Mouse (Mus musculus): Measurements from ENCODE around the gene Cnksr1. TPM values are rescaled to one million over a fixed set of nuclear protein-coding genes. Genes with fewer than 3 reads are reported as not detected.

Gene Cnksr1
- polyA plus RNA-seq, 1 experiment, result 15.8 TPM

GRCm38 (mm10) chr4:134253722-134254324 lies 15.6 kb upstream of the Cnksr1 start, which contains the start of gene Grrp1:
Grrp1 (minus strand) TSS chr4:134254106.
- TF ChIP-seq CTCF (IDR thresholded peaks at IDR 0.05; ENCODE audit: insufficient read depth, low read length) (no peak), POLR2A (IDR thresholded peaks at IDR 0.05; ENCODE audit: borderline replicate concordance, extremely low read depth, low read depth, low read length) (peak; percentile 97; the same call in 1 of the 2 replicates)
- 6% methylated on average over 13 of the region's 13 CpGs for WGBS
- Histone ChIP-seq H3K4me1 (ENCODE audit: control insufficient read depth, insufficient read depth, low read length) (peaks cover 15% of the 10 kb centered on the region), H3K4me3 (replicated peaks; ENCODE audit: extremely low read depth, low read depth, low read length) (peak within 1 kb of the TSS; percentile 67)
- no peak for DNase-seq

GRCm38 (mm10) chr4:134252911-134253721 lies 14.9 kb upstream of the Cnksr1 start:
- no peak for DNase-seq
- TF ChIP-seq CTCF (IDR thresholded peaks at IDR 0.05; ENCODE audit: insufficient read depth, low read length) (no peak), POLR2A (IDR thresholded peaks at IDR 0.05; ENCODE audit: borderline replicate concordance, extremely low read depth, low read depth, low read length) (peak; percentile 32; the same call in 1 of the 2 replicates)
- H3K4me1 ChIP-seq (ENCODE audit: control insufficient read depth, insufficient read depth, low read length), result peaks cover 13% of the 10 kb centered on the region
- peak overlapping the region; percentile 67 for H3K4me3 ChIP-seq (replicated peaks; ENCODE audit: extremely low read depth, low read depth, low read length)
- 33% methylated on average over 15 of the region's 15 CpGs for WGBS

- peak; percentile 21; the same call in 1 of the 2 replicates for TF ChIP-seq POLR2A (IDR thresholded peaks at IDR 0.05; ENCODE audit: borderline replicate concordance, extremely low read depth, low read depth, low read length)
- TF ChIP-seq CTCF (IDR thresholded peaks at IDR 0.05; ENCODE audit: insufficient read depth, low read length), result no peak
- Histone ChIP-seq H3K4me3 (replicated peaks; ENCODE audit: extremely low read depth, low read depth, low read length) (peak overlapping the region; percentile 67), H3K4me1 (ENCODE audit: control insufficient read depth, insufficient read depth, low read length) (peaks cover 11% of the 10 kb centered on the region)
- DNase-seq, result peak; percentile 25
- WGBS, result 23% methylated on average over 22 of the region's 22 CpGs
Observed at GRCm38 (mm10) chr4:134252131-134252910, 14.1 kb upstream of the Cnksr1 start.

GRCm38 (mm10) chr4:134251241-134252130 lies 13.3 kb upstream of the Cnksr1 start:
- WGBS, result 2% methylated on average over 91 of the region's 91 CpGs
- peak overlapping the region; percentile 67 for H3K4me3 ChIP-seq (replicated peaks; ENCODE audit: extremely low read depth, low read depth, low read length)
- TF ChIP-seq CTCF (IDR thresholded peaks at IDR 0.05; ENCODE audit: insufficient read depth, low read length), result no peak
- TF ChIP-seq POLR2A (IDR thresholded peaks at IDR 0.05; ENCODE audit: borderline replicate concordance, extremely low read depth, low read depth, low read length), result no peak
- DNase-seq, result peak; percentile 27
- peaks cover 11% of the 10 kb centered on the region for H3K4me1 ChIP-seq (ENCODE audit: control insufficient read depth, insufficient read depth, low read length)

GRCm38 (mm10) chr4:134250930-134251240 lies 12.7 kb upstream of the Cnksr1 start:
- peak overlapping the region; percentile 67 for H3K4me3 ChIP-seq (replicated peaks; ENCODE audit: extremely low read depth, low read depth, low read length)
- WGBS, result 32% methylated on average over 10 of the region's 10 CpGs
- no peak for TF ChIP-seq CTCF (IDR thresholded peaks at IDR 0.05; ENCODE audit: insufficient read depth, low read length)
- TF ChIP-seq POLR2A (IDR thresholded peaks at IDR 0.05; ENCODE audit: borderline replicate concordance, extremely low read depth, low read depth, low read length), result no peak
- DNase-seq, result no peak
- peaks cover 11% of the 10 kb centered on the region for H3K4me1 ChIP-seq (ENCODE audit: control insufficient read depth, insufficient read depth, low read length)

- TF ChIP-seq POLR2A (IDR thresholded peaks at IDR 0.05; ENCODE audit: borderline replicate concordance, extremely low read depth, low read depth, low read length), result no peak
- no peak for TF ChIP-seq CTCF (IDR thresholded peaks at IDR 0.05; ENCODE audit: insufficient read depth, low read length)
- Histone ChIP-seq H3K4me1 (ENCODE audit: control insufficient read depth, insufficient read depth, low read length) (peaks cover 11% of the 10 kb centered on the region), H3K4me3 (replicated peaks; ENCODE audit: extremely low read depth, low read depth, low read length) (no peak overlapping the region)
- 29% methylated on average over 27 of the region's 27 CpGs for WGBS
- no peak for DNase-seq
Observed at GRCm38 (mm10) chr4:134250116-134250929, 12.1 kb upstream of the Cnksr1 start.

GRCm38 (mm10) chr4:134249651-134250050 lies 11.5 kb upstream of the Cnksr1 start:
- 3% methylated on average over 30 of the region's 30 CpGs for WGBS
- Histone ChIP-seq H3K4me3 (replicated peaks; ENCODE audit: extremely low read depth, low read depth, low read length) (peak overlapping the region; percentile 30), H3K4me1 (ENCODE audit: control insufficient read depth, insufficient read depth, low read length) (peaks cover 13% of the 10 kb centered on the region)
- peak; percentile 77 for DNase-seq
- TF ChIP-seq CTCF (IDR thresholded peaks at IDR 0.05; ENCODE audit: insufficient read depth, low read length), result peak; percentile 25; the same call in 1 of the 2 replicates
- TF ChIP-seq POLR2A (IDR thresholded peaks at IDR 0.05; ENCODE audit: borderline replicate concordance, extremely low read depth, low read depth, low read length), result no peak

GRCm38 (mm10) chr4:134246719-134247258 lies 8.6 kb upstream of the Cnksr1 start, which contains the start of gene Gm30191:
Gm30191 (plus strand) TSS chr4:134246935.
- TF ChIP-seq CTCF (IDR thresholded peaks at IDR 0.05; ENCODE audit: insufficient read depth, low read length) (no peak), POLR2A (IDR thresholded peaks at IDR 0.05; ENCODE audit: borderline replicate concordance, extremely low read depth, low read depth, low read length) (no peak)
- H3K4me1 ChIP-seq (ENCODE audit: control insufficient read depth, insufficient read depth, low read length), result peaks cover 14% of the 10 kb centered on the region
- DNase-seq, result no peak
- 68% methylated on average over 7 of the region's 7 CpGs for WGBS
- H3K4me3 ChIP-seq (replicated peaks; ENCODE audit: extremely low read depth, low read depth, low read length), result no peak within 1 kb of the TSS
